Mouse (Mus musculus) cerebellum, adult 2 months (tissue): ENCODE measurements at regions not wholly inside any gene's neighbourhood (a gene's known extent, or its start where the extent isn't known, plus 50 kb on each side); places are given as distances from the start of the nearest gene placed in this dataset.
A peak's percentile ranks its signal among the peaks of the same experiment; 100 is the strongest.

ENCODE experiments used
- DNase-seq, 2 experiments: peaks; one replicate each; pipeline ENCODE4 v3.0.0; 2021
- H3K27ac ChIP-seq: fragments of 200-500 bp; 2 replicates; pipeline ENCODE4 v1.5.1; 2012; ENCODE audit warnings: low read length, control low read depth, inconsistent platforms; ENCODE audit not compliant: insufficient read depth
- H3K27me3 ChIP-seq: fragments of 200-500 bp; 2 replicates; pipeline ENCODE4 v1.6.1; 2012; ENCODE audit warnings: inconsistent platforms, mild to moderate bottlenecking, low read length, moderate library complexity; ENCODE audit not compliant: control insufficient read depth, insufficient read depth
- H3K4me1 ChIP-seq: fragments of 200-500 bp; 2 replicates; pipeline ENCODE4 v1.6.1; 2011; ENCODE audit warnings: low read length; ENCODE audit not compliant: control insufficient read depth, insufficient read depth
- H3K4me3 ChIP-seq: fragments of 200-500 bp; replicated peaks from 2 replicates; pipeline ENCODE3; 2011; ENCODE audit warnings: mild to moderate bottlenecking, low read depth, low read length, control low read depth; ENCODE audit not compliant: insufficient read depth
- CTCF ChIP-seq: fragments of 200-500 bp; IDR thresholded peaks from 2 replicates; pipeline ENCODE4 v1.5.1; 2011; ENCODE audit warnings: low read depth, mild to moderate bottlenecking, control low read depth, low read length, moderate library complexity, borderline replicate concordance; ENCODE audit not compliant: insufficient read depth
- POLR2A ChIP-seq: fragments of 200-500 bp; IDR thresholded peaks from 2 replicates; pipeline ENCODE4 v1.6.1; 2011; ENCODE audit warnings: low read length, control low read depth, borderline replicate concordance; ENCODE audit not compliant: insufficient read depth
- WGBS: fragments of 180-500 bp; shearing (Covaris S2); methylation state at CpG from one replicate; pipeline ENCODE4 v1.1.7; 2018; 5-methylcytosine and 5-hydroxymethylcytosine counted together

GRCm38 (mm10) chr4:153792307-153792706 is 164.7 kb upstream of the A430005L14Rik start:
- no peak overlapping the region for H3K4me3 ChIP-seq
- peak in 1 of 2 experiments; percentile 1 for DNase-seq
- no peaks in the 10 kb centered on the region for H3K4me1 ChIP-seq
- H3K27me3 ChIP-seq = no peaks in the 10 kb centered on the region; the same call in 1 of the 2 replicates
- no peak for TF ChIP-seq POLR2A
- no peak for TF ChIP-seq CTCF
- WGBS = 9% methylated on average over 13 of the region's 13 CpGs
- no peak overlapping the region for H3K27ac ChIP-seq

GRCm38 (mm10) chr4:153798061-153798460 is 159.0 kb upstream of the A430005L14Rik start:
- WGBS = 86% methylated on average over 7 of the region's 7 CpGs
- no peak overlapping the region for H3K4me3 ChIP-seq
- no peaks in the 10 kb centered on the region; the same call in 1 of the 2 replicates for H3K27me3 ChIP-seq
- no peak for DNase-seq
- no peaks in the 10 kb centered on the region for H3K4me1 ChIP-seq
- TF ChIP-seq POLR2A (no peak), CTCF (no peak)
- no peak overlapping the region for H3K27ac ChIP-seq

GRCm38 (mm10) chr4:153805727-153806126 is 151.3 kb upstream of the A430005L14Rik start:
- no peaks in the 10 kb centered on the region; the same call in 1 of the 2 replicates for H3K27me3 ChIP-seq
- 16% methylated on average over 4 of the region's 4 CpGs for WGBS
- TF ChIP-seq POLR2A = no peak
- H3K4me3 ChIP-seq = no peak overlapping the region
- DNase-seq = no peak
- no peaks in the 10 kb centered on the region for H3K4me1 ChIP-seq
- H3K27ac ChIP-seq = no peak overlapping the region

- no peaks in the 10 kb centered on the region for H3K4me1 ChIP-seq
- WGBS = 5% methylated on average over 10 of the region's 10 CpGs
- TF ChIP-seq POLR2A = no peak
- no peak for TF ChIP-seq CTCF
- H3K27me3 ChIP-seq = no peaks in the 10 kb centered on the region; the same call in 1 of the 2 replicates
- no peak overlapping the region for H3K4me3 ChIP-seq
- DNase-seq = no peak
- H3K27ac ChIP-seq = no peak overlapping the region
Observed at GRCm38 (mm10) chr4:153806180-153806692, 150.8 kb upstream of the A430005L14Rik start.

- Histone ChIP-seq H3K27ac (no peak overlapping the region), H3K4me3 (no peak overlapping the region), H3K4me1 (no peaks in the 10 kb centered on the region), H3K27me3 (no peaks in the 10 kb centered on the region; the same call in 1 of the 2 replicates)
- 11% methylated on average over 10 of the region's 10 CpGs for WGBS
- DNase-seq = no peak
- no peak for TF ChIP-seq POLR2A
- no peak for TF ChIP-seq CTCF
Observed at GRCm38 (mm10) chr4:153806820-153807436, 150.1 kb upstream of the A430005L14Rik start.

- no peak for DNase-seq
- no peak overlapping the region for H3K27ac ChIP-seq
- TF ChIP-seq CTCF (no peak), POLR2A (no peak)
- no peak overlapping the region for H3K4me3 ChIP-seq
- H3K27me3 ChIP-seq = no peaks in the 10 kb centered on the region
- no peaks in the 10 kb centered on the region for H3K4me1 ChIP-seq
- WGBS = 30% methylated on average over 9 of the region's 9 CpGs
Observed at GRCm38 (mm10) chr4:153812866-153813265, 144.2 kb upstream of the A430005L14Rik start.

GRCm38 (mm10) chr4:153827914-153828313 is 129.1 kb upstream of the A430005L14Rik start:
- no peak overlapping the region for H3K4me3 ChIP-seq
- 33% methylated on average over 9 of the region's 9 CpGs for WGBS
- no peaks in the 10 kb centered on the region for H3K27me3 ChIP-seq
- TF ChIP-seq CTCF = peak; percentile 18; the same call in 1 of the 2 replicates
- no peak for TF ChIP-seq POLR2A
- no peak for DNase-seq
- H3K4me1 ChIP-seq = no peaks in the 10 kb centered on the region
- H3K27ac ChIP-seq = no peak overlapping the region

- no peak for DNase-seq
- no peaks in the 10 kb centered on the region for H3K4me1 ChIP-seq
- TF ChIP-seq CTCF (no peak), POLR2A (no peak)
- 85% methylated on average over 9 of the region's 9 CpGs for WGBS
- H3K27me3 ChIP-seq = no peaks in the 10 kb centered on the region
- no peak overlapping the region for H3K4me3 ChIP-seq
- H3K27ac ChIP-seq = no peak overlapping the region
Observed at GRCm38 (mm10) chr4:153829766-153830165, 127.3 kb upstream of the A430005L14Rik start.
